Mouse (Mus musculus): Measurements from ENCODE around the gene Rad9b.

DNA sequence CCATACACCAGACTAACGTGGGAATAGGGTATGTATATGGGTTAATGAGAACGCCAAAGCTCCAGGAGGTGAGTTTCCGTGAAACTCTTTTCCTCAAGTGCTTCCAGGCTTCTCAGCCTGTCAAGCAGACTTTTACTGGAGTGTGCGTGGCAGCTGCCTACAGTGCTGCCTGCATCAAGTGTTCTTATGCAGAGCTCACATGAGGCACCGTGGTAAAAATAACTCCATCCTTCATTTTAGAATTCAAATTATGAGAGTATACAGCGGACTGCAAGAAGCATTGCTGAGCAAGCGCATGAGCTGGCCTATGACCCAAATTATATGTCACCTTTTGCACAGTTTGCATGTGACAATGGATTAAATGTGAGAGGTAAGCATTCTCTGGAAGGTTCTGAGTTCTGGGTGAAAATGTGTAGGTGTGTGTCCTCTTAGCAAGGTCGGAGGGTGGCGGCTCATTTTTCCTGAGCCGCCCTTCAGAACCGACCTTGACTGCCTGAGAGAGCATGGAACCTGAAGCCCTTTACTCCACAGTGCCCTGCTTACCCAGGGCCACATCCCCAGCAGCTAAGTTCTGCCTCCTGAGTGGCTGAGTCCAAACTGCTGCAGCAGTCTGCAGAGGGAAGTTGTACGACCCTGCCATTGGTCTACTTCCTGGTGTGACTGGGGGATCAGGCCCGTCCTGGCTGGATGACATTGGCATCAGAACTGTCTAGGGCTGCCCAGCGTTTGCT is 34.4 kb downstream of the Rad9b start:
- no peak for TF ChIP-seq IRF4 (IDR thresholded peaks at IDR 0.05; ENCODE audit: low read depth, low read length)
- no peak for TF ChIP-seq ZNF384 (IDR thresholded peaks at IDR 0.05; ENCODE audit: low read depth, low read length)
- TF ChIP-seq POLR2A (IDR thresholded peaks at IDR 0.05; ENCODE audit: low read depth, low read length): no peak
- TF ChIP-seq CHD2 (IDR thresholded peaks at IDR 0.05; ENCODE audit: low read length): no peak
- TF ChIP-seq EP300 (IDR thresholded peaks at IDR 0.05; ENCODE audit: low read length): no peak
- no peak for TF ChIP-seq ZC3H11A (IDR thresholded peaks at IDR 0.05; ENCODE audit: low read depth, low read length)
- no peak for TF ChIP-seq USF1 (IDR thresholded peaks at IDR 0.05; ENCODE audit: low read depth, low read length)
- no peak for TF ChIP-seq KAT2A (IDR thresholded peaks at IDR 0.05; ENCODE audit: insufficient replicate concordance, low read length)
- no peak for TF ChIP-seq JUND (conservative IDR thresholded peaks at IDR 0.05; ENCODE audit: low read depth, low read length)
- no peak for TF ChIP-seq TCF12 (IDR thresholded peaks at IDR 0.05; ENCODE audit: low read depth, low read length)
- TF ChIP-seq GABPA (IDR thresholded peaks at IDR 0.05; ENCODE audit: insufficient replicate concordance, low read depth, low read length): no peak
- TF ChIP-seq ZMIZ1 (IDR thresholded peaks at IDR 0.05; ENCODE audit: low read depth, low read length): no peak
